9 mouse cellular contexts compared by ENCODE assay signal in the genomic region with DNA sequence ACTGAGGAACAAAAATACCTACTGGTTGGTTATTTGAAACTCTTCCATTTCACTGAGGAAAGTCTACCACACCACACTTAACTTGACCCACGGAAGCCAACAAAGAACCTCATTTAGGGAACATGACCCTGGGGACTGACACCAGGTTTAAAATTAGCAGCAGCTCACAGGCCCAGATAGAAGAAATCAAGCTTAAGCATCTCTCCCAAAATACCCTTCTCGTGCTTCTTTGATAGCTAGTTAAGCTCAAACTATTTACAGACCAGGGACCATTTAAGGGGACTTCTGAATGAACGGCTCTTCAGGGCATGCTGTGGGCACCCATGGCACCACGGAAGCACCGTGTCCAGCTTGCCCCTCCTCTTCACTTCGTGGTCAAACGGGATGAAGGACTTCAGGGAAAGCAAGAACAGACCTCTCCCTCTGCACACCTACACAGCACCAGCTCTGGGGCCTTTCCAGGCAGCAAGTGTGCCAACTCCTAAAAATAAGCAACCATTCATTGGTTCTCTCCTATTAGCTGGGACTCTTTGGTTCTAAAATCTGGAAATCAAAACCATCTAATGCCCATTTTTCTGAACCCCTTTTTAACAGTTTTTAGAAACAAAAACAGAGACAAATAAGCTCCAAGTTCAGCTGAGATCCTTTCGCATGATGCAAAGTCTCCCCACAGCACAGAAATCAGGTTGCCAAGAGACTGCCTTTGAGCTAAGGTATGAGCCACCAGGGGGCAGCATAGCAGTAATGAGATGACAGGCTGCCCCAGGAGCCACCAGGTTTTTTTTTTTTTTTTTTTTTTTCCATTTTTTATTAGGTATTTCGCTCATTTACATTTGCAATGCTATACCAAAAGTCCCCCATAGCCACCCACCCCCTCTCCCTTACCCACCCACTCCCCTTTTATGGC.
DNase-seq lines count a peak whose midpoint lies in the region; ATAC-seq and TF ChIP-seq lines count a peak whose summit lies in the region.
"Had no signal": no experiment of that assay in that cellular context is flagged by ENCODE, and none has a peak within 500 bp of the region (broad histone marks: within the 10 kb centered on the region; RNA-seq: fewer than 3 reads in every experiment).

No protein-coding gene starts in this region.

- DNase-seq in CD8-positive naive resting alpha-beta T cell, adult 2 months (ENCODE audit: low read depth in 2 of 2, low spot score in 2 of 2) = peak; percentile 72 to 78
- DNase-seq in adrenal gland, adult 2 months = peak; percentile 80
- DNase-seq in embryo, embryonic 11 days = peak; percentile 88
- peak; percentile 87 to 95 for DNase-seq in kidney, postnatal 36 days
- DNase-seq in lung, embryonic 14.5 days = peak; percentile 89
- DNase-seq in right cerebral cortex, postnatal 25 days = peak; percentile 50
- peak; percentile 60 to 76 for DNase-seq in urinary bladder, postnatal 36 days (ENCODE audit: low spot score in 2 of 2)

- no peaks in the 10 kb centered on the region for H3K4me1 ChIP-seq in lung, embryonic 14.5 days (ENCODE audit: insufficient read depth)
- H3K4me1 ChIP-seq: lung, embryonic 15.5 days had no signal

- 0 out of 2 replicates have a peak, but pooled peaks have one; percentile 26 for ATAC-seq in granulocyte monocyte progenitor cell, adult 5-6 weeks (replicated peaks; ENCODE audit: poor library complexity, severe bottlenecking)
- ATAC-seq in lung, embryonic 14.5 days (ENCODE audit: insufficient read depth) = no peak

- TF ChIP-seq CTCF in lung, embryonic 14.5 days (IDR thresholded peaks at IDR 0.05; ENCODE audit: low read depth) = peak; percentile 69

- no peaks in the 10 kb centered on the region for H3K9me3 ChIP-seq in lung, embryonic 14.5 days (ENCODE audit: low read depth, low read length)
- H3K9me3 ChIP-seq: lung, embryonic 15.5 days had no signal

- no peak overlapping the region for H3K9ac ChIP-seq in lung, embryonic 14.5 days
- H3K9ac ChIP-seq: lung, embryonic 15.5 days had no signal

- H3K27ac ChIP-seq in lung, embryonic 14.5 days (ENCODE audit: low read depth) = no peak overlapping the region
- H3K27ac ChIP-seq: lung, embryonic 15.5 days had no signal

- 77% methylated on average over 8 of the region's 9 CpGs for WGBS in lung, embryonic 14.5 days

- H3K27me3 ChIP-seq in lung, embryonic 14.5 days (ENCODE audit: insufficient read depth, low read length) = no peaks in the 10 kb centered on the region
- H3K27me3 ChIP-seq: lung, embryonic 15.5 days had no signal

- H3K4me2 ChIP-seq in lung, embryonic 14.5 days = no peak overlapping the region
- H3K4me2 ChIP-seq: lung, embryonic 15.5 days had no signal

- no peak overlapping the region for H3K4me3 ChIP-seq in lung, embryonic 14.5 days (ENCODE audit: low read depth, low read length)
- H3K4me3 ChIP-seq: lung, embryonic 15.5 days had no signal

- no peaks in the 10 kb centered on the region for H3K36me3 ChIP-seq in lung, embryonic 14.5 days (ENCODE audit: insufficient read depth)
- H3K36me3 ChIP-seq: lung, embryonic 15.5 days had no signal
